Mouse (Mus musculus) urinary bladder, postnatal 36 days (tissue): ENCODE measurements around the gene Retreg1.
A peak's percentile ranks its signal among the peaks of the same experiment; 100 is the strongest.

Experiments
- DNase-seq, 2 experiments: peaks; one replicate each; pipeline ENCODE4 v3.0.0; 2022; ENCODE audit warnings: low spot score in 2 of 2, mixed read lengths in 1 of 2

Gene Retreg1

GRCm38 (mm10) chr15:25918641-25919040 is 75.7 kb downstream of the Retreg1 start:
- no peak for DNase-seq

GRCm38 (mm10) chr15:25919995-25920394 is 77.0 kb downstream of the Retreg1 start:
- DNase-seq = no peak

- no peak for DNase-seq
Measured at GRCm38 (mm10) chr15:25920886-25921285, 77.9 kb downstream of the Retreg1 start.

GRCm38 (mm10) chr15:25922007-25922406 is 79.0 kb downstream of the Retreg1 start:
- no peak for DNase-seq

- DNase-seq = no peak
Measured at GRCm38 (mm10) chr15:25923916-25924315, 80.9 kb downstream of the Retreg1 start.

- no peak for DNase-seq
Measured at GRCm38 (mm10) chr15:25926171-25926570, 83.2 kb downstream of the Retreg1 start.

- DNase-seq = no peak
Measured at GRCm38 (mm10) chr15:25927106-25927505, 84.1 kb downstream of the Retreg1 start.

- DNase-seq = no peak
Measured at GRCm38 (mm10) chr15:25928001-25928400, 85.0 kb downstream of the Retreg1 start.

- DNase-seq = no peak
Measured at GRCm38 (mm10) chr15:25928831-25929230, 85.9 kb downstream of the Retreg1 start.

- DNase-seq = no peak
Measured at GRCm38 (mm10) chr15:25929518-25929917, 86.5 kb downstream of the Retreg1 start.

GRCm38 (mm10) chr15:25929936-25930335 is 87.0 kb downstream of the Retreg1 start:
- no peak for DNase-seq

GRCm38 (mm10) chr15:25930657-25931056 is 87.7 kb downstream of the Retreg1 start:
- no peak for DNase-seq

GRCm38 (mm10) chr15:25932497-25932896 is 89.5 kb downstream of the Retreg1 start:
- DNase-seq = no peak

GRCm38 (mm10) chr15:25932937-25933684 is 90.1 kb downstream of the Retreg1 start:
- DNase-seq = peak; percentile 69 to 81

GRCm38 (mm10) chr15:25933685-25934108 is 90.7 kb downstream of the Retreg1 start:
- no peak for DNase-seq

- no peak for DNase-seq
Measured at GRCm38 (mm10) chr15:25934411-25934810, 91.4 kb downstream of the Retreg1 start.

GRCm38 (mm10) chr15:25938496-25938895 is 95.5 kb downstream of the Retreg1 start:
- no peak for DNase-seq

GRCm38 (mm10) chr15:25940397-25941377 is 97.7 kb downstream of the Retreg1 start:
- DNase-seq = peak in 1 of 2 experiments; percentile 42

GRCm38 (mm10) chr15:25941514-25941913 is 98.5 kb downstream of the Retreg1 start:
- no peak for DNase-seq

- DNase-seq = no peak
Measured at GRCm38 (mm10) chr15:25942415-25942814, 99.4 kb downstream of the Retreg1 start.

GRCm38 (mm10) chr15:25943386-25944137 is 100.6 kb downstream of the Retreg1 start:
- no peak for DNase-seq

- DNase-seq = no peak
Measured at GRCm38 (mm10) chr15:25945224-25945623, 102.2 kb downstream of the Retreg1 start.
